Mouse (Mus musculus) heart, embryonic 11.5 days (tissue): ENCODE results near the gene Zscan18. TPM values are rescaled to one million over a fixed set of nuclear protein-coding genes. Genes with fewer than 3 reads are reported as not detected.

Source experiments
- ATAC-seq: fragments of 200-750 bp; cut with Nextera tagmentation; replicated peaks from 2 replicates; pipeline ENCODE4 v1.8.0; 2017; ENCODE audit warnings: moderate library complexity; ENCODE audit not compliant: insufficient number of reproducible peaks, low FRiP score, low TSS enrichment
- H3K27ac ChIP-seq: fragments of 300-500 bp; sonication (generic); 2 replicates; pipeline ENCODE4 v1.5.1; 2014; ENCODE audit warnings: mild to moderate bottlenecking, low read depth, low read length
- H3K27me3 ChIP-seq: fragments of 300-500 bp; sonication (generic); 2 replicates; pipeline ENCODE4 v1.6.1; 2014; ENCODE audit warnings: mild to moderate bottlenecking, low read length, mixed read lengths; ENCODE audit not compliant: control insufficient read depth, insufficient read depth
- H3K36me3 ChIP-seq: fragments of 300-500 bp; sonication (generic); 2 replicates; pipeline ENCODE4 v1.6.1; 2014; ENCODE audit warnings: mild to moderate bottlenecking, low read length, moderate library complexity, mixed read lengths; ENCODE audit not compliant: control insufficient read depth, insufficient read depth
- H3K4me1 ChIP-seq: fragments of 300-500 bp; sonication (generic); 2 replicates; pipeline ENCODE4 v1.6.1; 2014; ENCODE audit warnings: low read length; ENCODE audit not compliant: control insufficient read depth, insufficient read depth
- H3K4me2 ChIP-seq: fragments of 300-500 bp; sonication (generic); 2 replicates; pipeline ENCODE4 v1.6.1; 2014; ENCODE audit warnings: mild to moderate bottlenecking, moderate library complexity
- H3K4me3 ChIP-seq: fragments of 300-500 bp; sonication (generic); 2 replicates; pipeline ENCODE4 v1.5.1; 2014; ENCODE audit warnings: low read depth, low read length
- H3K9ac ChIP-seq: fragments of 300-500 bp; sonication (generic); 2 replicates; pipeline ENCODE4 v1.6.1; 2014; ENCODE audit warnings: mild to moderate bottlenecking, low read depth, low read length, moderate library complexity
- H3K9me3 ChIP-seq: fragments of 300-500 bp; sonication (generic); replicated peaks from 2 replicates; pipeline ENCODE4 v1.6.1; 2016; ENCODE audit warnings: low read length; ENCODE audit not compliant: control insufficient read depth
- WGBS: fragments of 180-500 bp; shearing (Covaris S2); extraction: QIAGEN DNeasy Blood & Tissue Kit; methylation state at CpG from one replicate; pipeline ENCODE4 v1.1.7; 2014; ENCODE audit not compliant: insufficient replicate concordance; 5-methylcytosine and 5-hydroxymethylcytosine counted together
- polyA plus RNA-seq: library from polyadenylated mRNA; unstranded; fragments of >200 nt; fragmentation: Nextera tagmentation; extraction: Ambion mirVana; gene quantifications from 2 replicates; pipeline ENCODE4 v1.2.1, GENCODE M21; 2014

Zscan18 gene
- polyA plus RNA-seq, 1 experiment from 2014 or later, result 8.5 TPM

DNA sequence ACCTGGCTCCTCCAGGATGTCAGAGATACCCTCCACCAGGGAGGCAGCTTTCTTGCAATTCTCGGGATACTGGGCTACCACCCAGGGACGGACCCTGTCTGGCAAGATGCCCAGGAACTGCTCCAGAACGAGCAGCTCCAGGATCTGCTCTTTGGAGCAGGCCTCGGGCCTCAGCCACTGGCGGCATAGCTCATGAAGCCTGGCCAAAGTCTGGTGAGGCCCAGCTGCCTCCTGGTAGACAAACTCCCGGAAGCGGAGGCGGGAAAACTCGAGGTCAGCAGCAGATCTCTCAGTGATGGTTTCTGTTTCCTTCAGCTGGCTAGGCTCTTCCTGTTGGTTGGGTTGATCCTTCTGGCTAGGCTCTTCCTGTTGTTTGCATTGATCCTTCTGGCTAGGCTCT, 29.3 kb downstream of the Zscan18 start:
- Histone ChIP-seq H3K4me3 (no peak overlapping the region), H3K27ac (no peak overlapping the region), H3K27me3 (no peaks in the 10 kb centered on the region), H3K4me2 (no peak overlapping the region), H3K4me1 (no peaks in the 10 kb centered on the region), H3K9me3 (no peaks in the 10 kb centered on the region), H3K9ac (no peak overlapping the region), H3K36me3 (peaks cover 21% of the 10 kb centered on the region)
- no peak for ATAC-seq
- WGBS, result 82% methylated on average over 9 of the region's 9 CpGs

DNA sequence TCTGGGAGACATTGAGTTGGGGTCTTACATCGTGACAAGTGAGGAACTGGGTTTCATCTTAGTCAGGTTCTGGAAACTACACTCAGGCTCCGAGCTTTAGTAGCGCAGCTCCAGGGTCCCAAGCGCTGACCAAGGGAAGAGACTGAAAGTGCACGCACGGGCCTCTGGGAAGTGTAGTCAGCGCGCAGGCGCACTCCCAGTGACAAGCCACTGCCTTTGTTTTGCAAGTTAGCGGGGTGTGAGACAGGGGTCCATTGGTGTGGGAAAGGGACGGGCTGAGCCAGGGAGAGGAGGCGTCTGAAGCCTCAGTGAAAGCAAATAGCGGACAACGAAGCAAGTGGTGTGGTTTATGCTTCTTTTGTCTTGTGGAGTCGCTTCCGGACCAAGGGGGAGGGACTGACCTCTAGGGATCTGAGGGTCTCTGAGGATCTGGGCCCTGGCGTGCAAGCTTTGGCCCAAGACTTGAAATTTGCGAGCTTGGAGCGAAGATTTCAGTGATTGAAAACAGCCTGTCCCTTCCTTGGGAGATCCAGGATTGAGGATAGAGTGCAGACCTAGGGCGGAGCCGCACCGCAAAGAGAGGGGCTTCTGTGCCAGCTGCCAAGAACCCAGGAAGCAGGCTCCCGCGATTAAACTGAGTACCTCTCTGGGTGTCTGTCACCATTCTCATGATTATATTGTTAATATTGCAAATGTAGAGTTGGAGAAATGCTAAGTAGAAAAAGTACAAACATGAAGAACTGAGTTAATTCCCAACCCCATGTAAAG, 53.8 kb downstream of the Zscan18 start:
- no peaks in the 10 kb centered on the region for H3K36me3 ChIP-seq
- ATAC-seq, result no peak
- no peaks in the 10 kb centered on the region for H3K27me3 ChIP-seq
- WGBS, result 65% methylated on average over 24 of the region's 24 CpGs
- H3K4me1 ChIP-seq, result no peaks in the 10 kb centered on the region
- H3K9ac ChIP-seq, result no peak overlapping the region
- no peak overlapping the region for H3K27ac ChIP-seq
- no peak overlapping the region for H3K4me2 ChIP-seq
- H3K9me3 ChIP-seq, result no peaks in the 10 kb centered on the region; the same call in 1 of the 2 replicates
- no peak overlapping the region for H3K4me3 ChIP-seq

- no peaks in the 10 kb centered on the region for H3K4me1 ChIP-seq
- ATAC-seq, result no peak
- H3K27ac ChIP-seq, result no peak within 1 kb of the TSS
- no peak within 1 kb of the TSS for H3K4me2 ChIP-seq
- no peaks in the 10 kb centered on the region for H3K36me3 ChIP-seq
- H3K9me3 ChIP-seq, result no peaks in the 10 kb centered on the region
- H3K9ac ChIP-seq, result no peak within 1 kb of the TSS
- no peak within 1 kb of the TSS for H3K4me3 ChIP-seq
- H3K27me3 ChIP-seq, result no peaks in the 10 kb centered on the region
- WGBS, result 29% methylated on average over 1 of the region's 1 CpGs
Measured at GRCm38 (mm10) chr7:12734904-12735303, 68.5 kb downstream of the Zscan18 start, which contains the start of gene Vmn2r56. TSS of gene Vmn2r56 (minus strand) at chr7:12735004.

Other genes starting within 250 kb of the Zscan18 start
- not detected in 2 replicates for gene Vmn2r53, start 194.8 kb downstream of the Zscan18 start, polyA plus RNA-seq
- not detected in 2 replicates for gene Vmn2r54, start 163.3 kb downstream of the Zscan18 start, polyA plus RNA-seq
- not detected in 2 replicates for gene Vmn2r55, start 118.6 kb downstream of the Zscan18 start, polyA plus RNA-seq
- gene Vmn2r56, start 68.6 kb downstream of the Zscan18 start, polyA plus RNA-seq, result not detected in 2 replicates
- gene Zfp329, start 15.2 kb upstream of the Zscan18 start, polyA plus RNA-seq, result 12.4 and 13.4 TPM in 2 replicates
- 21.6 and 25.6 TPM in 2 replicates for gene Zfp110, start 31.1 kb upstream of the Zscan18 start, polyA plus RNA-seq
- gene Zfp128, start 77.5 kb upstream of the Zscan18 start, polyA plus RNA-seq, result 2.8 and 3.6 TPM in 2 replicates
- gene Zscan22, start 94.2 kb upstream of the Zscan18 start, polyA plus RNA-seq, result 14.5 and 17.0 TPM in 2 replicates
- gene Rps5, start 118.7 kb upstream of the Zscan18 start, polyA plus RNA-seq, result 659 and 704 TPM in 2 replicates
- 0.53 and 0.65 TPM in 2 replicates for gene Rnf225, start 123.8 kb upstream of the Zscan18 start, polyA plus RNA-seq
- gene Zfp324, start 162.2 kb upstream of the Zscan18 start, polyA plus RNA-seq, result 6.8 and 7.1 TPM in 2 replicates
- 4.3 and 5.5 TPM in 2 replicates for gene Zfp446, start 174.2 kb upstream of the Zscan18 start, polyA plus RNA-seq
- gene Slc27a5, start 194.6 kb upstream of the Zscan18 start, polyA plus RNA-seq, result not detected in 2 replicates
- gene Trim28, start 195.5 kb upstream of the Zscan18 start, polyA plus RNA-seq, result 252 and 256 TPM in 2 replicates
- 13.6 and 16.0 TPM in 2 replicates for gene Zbtb45, start 206.4 kb upstream of the Zscan18 start, polyA plus RNA-seq
- 148 and 149 TPM in 2 replicates for gene Chmp2a, start 231.2 kb upstream of the Zscan18 start, polyA plus RNA-seq
- gene Ube2m, start 234.6 kb upstream of the Zscan18 start, polyA plus RNA-seq, result 172 and 174 TPM in 2 replicates